Mouse (Mus musculus): ENCODE measurements at regions not wholly inside any gene's neighbourhood (a gene's known extent, or its start where the extent isn't known, plus 50 kb on each side); places are given as distances from the start of the nearest gene placed in this dataset.

GRCm38 (mm10) chr16:71973811-71974210 lies 334.3 kb upstream of the Robo1 start:
- Histone ChIP-seq H3K36me3 (ENCODE audit: poor library complexity, severe bottlenecking) (no peaks in the 10 kb centered on the region), H3K27me3 (no peaks in the 10 kb centered on the region), H3K27ac (no peak overlapping the region), H3K4me2 (no peak overlapping the region), H3K4me1 (no peaks in the 10 kb centered on the region), H3K9me3 (replicated peaks) (no peaks in the 10 kb centered on the region), H3K4me3 (no peak overlapping the region), H3K9ac (no peak overlapping the region)
- WGBS = 80% methylated on average over 2 of the region's 2 CpGs
- ATAC-seq = no peak

GRCm38 (mm10) chr16:71997634-71998278 lies 310.4 kb upstream of the Robo1 start:
- Histone ChIP-seq H3K27me3 (no peaks in the 10 kb centered on the region), H3K4me2 (no peak overlapping the region), H3K36me3 (ENCODE audit: poor library complexity, severe bottlenecking) (no peaks in the 10 kb centered on the region), H3K4me3 (no peak overlapping the region), H3K4me1 (no peaks in the 10 kb centered on the region), H3K9ac (no peak overlapping the region), H3K27ac (no peak overlapping the region), H3K9me3 (replicated peaks) (no peaks in the 10 kb centered on the region)
- WGBS = 56% methylated on average over 3 of the region's 3 CpGs
- peak; percentile 97 for ATAC-seq

DNA sequence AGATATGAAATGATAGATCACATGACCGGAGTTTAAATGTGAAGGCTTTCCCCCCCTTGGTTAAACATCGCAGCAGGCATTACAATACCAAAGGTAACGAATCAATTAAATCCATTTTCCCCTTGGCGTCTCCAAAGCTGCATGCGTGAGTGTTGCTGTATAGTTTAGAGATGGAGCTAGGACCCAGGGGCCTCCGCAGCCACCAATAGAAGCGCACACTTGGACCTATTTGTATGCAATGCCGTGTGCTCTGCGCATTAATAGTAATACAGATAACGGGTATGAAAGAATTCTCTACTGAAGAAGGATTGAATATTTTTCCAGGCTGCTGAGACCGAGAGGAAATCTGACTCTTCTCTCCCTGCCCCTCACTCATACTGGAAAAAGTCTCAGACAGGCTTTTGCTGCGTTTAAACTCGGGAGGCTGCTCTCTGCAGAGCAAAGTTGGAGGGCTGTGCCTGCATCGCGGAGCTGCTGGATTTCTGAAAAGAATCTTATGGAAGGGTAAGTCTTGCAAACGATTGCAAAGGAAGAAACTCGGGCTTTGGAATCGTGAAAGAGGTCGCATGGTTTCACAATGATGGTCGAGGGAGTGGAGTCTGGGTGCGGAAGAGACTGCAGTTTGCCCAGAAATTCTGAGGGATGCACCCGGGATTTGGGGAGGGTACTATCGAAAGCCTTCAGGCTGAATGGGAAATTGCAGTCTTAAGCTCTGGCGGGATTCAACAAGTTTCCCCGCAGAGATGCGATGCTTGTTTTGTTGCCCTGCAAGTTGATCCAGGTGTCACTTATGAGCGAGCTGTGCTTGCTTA lies 280.5 kb upstream of the Robo1 start:
- peaks cover 14% of the 10 kb centered on the region; the same call in 1 of the 2 replicates for H3K4me1 ChIP-seq
- H3K27ac ChIP-seq = peak overlapping the region; percentile 63
- peak; percentile 91 for ATAC-seq
- no peaks in the 10 kb centered on the region for H3K9me3 ChIP-seq (replicated peaks)
- no peaks in the 10 kb centered on the region for H3K27me3 ChIP-seq
- H3K4me2 ChIP-seq = peak overlapping the region; percentile 82
- H3K4me3 ChIP-seq = peak overlapping the region; percentile 58
- no peaks in the 10 kb centered on the region for H3K36me3 ChIP-seq (ENCODE audit: poor library complexity, severe bottlenecking)
- WGBS = 1% methylated on average over 27 of the region's 27 CpGs
- H3K9ac ChIP-seq = peak overlapping the region; percentile 74

DNA sequence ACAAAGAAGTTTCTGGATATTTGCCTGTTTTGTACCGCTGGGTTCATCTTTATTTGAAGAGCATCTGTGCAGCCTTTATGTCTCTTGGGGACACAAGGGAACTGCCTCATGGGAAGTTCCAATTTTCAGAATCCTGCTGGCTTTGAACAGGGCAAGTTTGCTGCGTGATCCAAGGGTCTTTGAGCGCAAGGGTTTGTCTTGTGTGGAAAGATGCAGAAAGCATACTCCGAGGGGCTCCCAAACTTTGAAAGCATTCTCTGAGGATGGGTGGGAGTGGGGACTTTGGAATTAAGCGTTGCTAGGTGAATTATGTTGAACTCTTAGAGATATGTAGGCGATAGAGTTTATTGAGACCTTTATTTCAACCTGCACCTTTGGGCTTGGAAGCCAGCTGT lies 279.9 kb upstream of the Robo1 start:
- 3% methylated on average over 6 of the region's 6 CpGs for WGBS
- peak; percentile 7; the same call in 1 of the 2 replicates for ATAC-seq
- H3K27ac ChIP-seq = peak overlapping the region; percentile 63

DNA sequence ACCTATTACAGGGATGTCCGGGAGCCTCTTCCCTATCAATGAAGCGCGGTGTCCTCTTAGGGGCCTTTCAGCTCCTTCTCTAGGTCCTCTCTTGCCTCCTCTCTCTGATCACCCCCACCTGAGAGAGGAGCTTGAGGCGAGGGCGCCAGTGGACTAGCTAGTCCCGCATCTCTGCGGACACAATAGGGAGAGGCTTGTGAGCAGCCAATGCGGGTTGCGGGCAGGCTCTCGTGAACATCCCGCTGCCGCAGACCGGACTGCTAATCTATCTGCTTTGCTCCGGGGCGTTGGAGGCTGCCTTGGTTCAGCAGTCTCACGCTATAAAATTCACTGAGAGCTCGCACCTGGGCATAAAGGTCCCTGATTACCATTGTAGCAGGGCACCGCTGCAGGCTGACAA lies 279.3 kb upstream of the Robo1 start:
- peak overlapping the region; percentile 74 for H3K9ac ChIP-seq
- H3K27ac ChIP-seq = peak overlapping the region; percentile 63
- no peaks in the 10 kb centered on the region for H3K27me3 ChIP-seq
- H3K4me2 ChIP-seq = peak overlapping the region; percentile 82
- WGBS = 0% methylated on average over 18 of the region's 18 CpGs
- no peaks in the 10 kb centered on the region for H3K9me3 ChIP-seq (replicated peaks)
- H3K36me3 ChIP-seq (ENCODE audit: poor library complexity, severe bottlenecking) = no peaks in the 10 kb centered on the region
- H3K4me3 ChIP-seq = peak overlapping the region; percentile 58
- ATAC-seq = peak; percentile 52; the same call in 1 of the 2 replicates
- H3K4me1 ChIP-seq = peaks cover 14% of the 10 kb centered on the region; the same call in 1 of the 2 replicates

More for the DNA sequence above, 279.9 kb upstream of the Robo1 start:
- no peaks in the 10 kb centered on the region for H3K27me3 ChIP-seq
- no peaks in the 10 kb centered on the region for H3K36me3 ChIP-seq (ENCODE audit: poor library complexity, severe bottlenecking)
- H3K4me1 ChIP-seq = peaks cover 14% of the 10 kb centered on the region; the same call in 1 of the 2 replicates
- H3K4me3 ChIP-seq = peak overlapping the region; percentile 58
- H3K9ac ChIP-seq = peak overlapping the region; percentile 74
- H3K4me2 ChIP-seq = peak overlapping the region; percentile 82
- H3K9me3 ChIP-seq (replicated peaks) = no peaks in the 10 kb centered on the region

- Histone ChIP-seq H3K9ac (peak overlapping the region; percentile 74), H3K4me3 (peak overlapping the region; percentile 58), H3K36me3 (ENCODE audit: poor library complexity, severe bottlenecking) (no peaks in the 10 kb centered on the region), H3K4me1 (peaks cover 14% of the 10 kb centered on the region; the same call in 1 of the 2 replicates), H3K4me2 (peak overlapping the region; percentile 82), H3K27me3 (no peaks in the 10 kb centered on the region), H3K27ac (peak overlapping the region; percentile 63), H3K9me3 (replicated peaks) (no peaks in the 10 kb centered on the region)
- 3% methylated on average over 4 of the region's 4 CpGs for WGBS
- 0 out of 2 replicates have a peak, but pooled peaks have one; percentile 4 for ATAC-seq
Observed at GRCm38 (mm10) chr16:72029273-72029672, 278.8 kb upstream of the Robo1 start.

- Histone ChIP-seq H3K9me3 (replicated peaks) (no peaks in the 10 kb centered on the region), H3K4me2 (no peak overlapping the region), H3K4me3 (no peak overlapping the region), H3K27ac (no peak overlapping the region), H3K9ac (no peak overlapping the region), H3K4me1 (0 out of 2 replicates have a peak, but pooled peaks cover 3% of the 10 kb centered on the region), H3K36me3 (ENCODE audit: poor library complexity, severe bottlenecking) (no peaks in the 10 kb centered on the region), H3K27me3 (no peaks in the 10 kb centered on the region)
- ATAC-seq = no peak
- 28% methylated on average over 1 of the region's 1 CpGs for WGBS
Observed at GRCm38 (mm10) chr16:72068254-72068653, 239.9 kb upstream of the Robo1 start.

DNA sequence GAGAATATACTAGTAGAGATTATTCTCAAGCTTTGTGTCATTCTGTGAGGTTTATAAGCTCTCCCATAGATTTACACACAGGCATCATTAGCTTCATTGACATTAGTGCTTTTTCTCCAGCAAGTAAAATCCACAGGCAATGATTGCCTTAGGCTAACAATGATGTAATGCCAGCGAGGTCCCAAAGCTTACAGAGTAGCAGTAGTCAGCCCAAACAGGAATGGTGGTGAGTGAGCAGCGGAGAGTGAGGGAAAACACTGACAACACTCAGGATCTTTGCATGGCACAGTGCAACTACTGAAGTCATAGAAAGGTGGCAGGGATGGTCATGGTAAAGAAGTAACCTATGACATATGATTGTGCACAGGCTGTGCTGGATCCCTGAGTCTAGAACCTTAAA lies 238.5 kb upstream of the Robo1 start:
- 54% methylated on average over 2 of the region's 2 CpGs for WGBS
- no peaks in the 10 kb centered on the region for H3K9me3 ChIP-seq (replicated peaks)

DNA sequence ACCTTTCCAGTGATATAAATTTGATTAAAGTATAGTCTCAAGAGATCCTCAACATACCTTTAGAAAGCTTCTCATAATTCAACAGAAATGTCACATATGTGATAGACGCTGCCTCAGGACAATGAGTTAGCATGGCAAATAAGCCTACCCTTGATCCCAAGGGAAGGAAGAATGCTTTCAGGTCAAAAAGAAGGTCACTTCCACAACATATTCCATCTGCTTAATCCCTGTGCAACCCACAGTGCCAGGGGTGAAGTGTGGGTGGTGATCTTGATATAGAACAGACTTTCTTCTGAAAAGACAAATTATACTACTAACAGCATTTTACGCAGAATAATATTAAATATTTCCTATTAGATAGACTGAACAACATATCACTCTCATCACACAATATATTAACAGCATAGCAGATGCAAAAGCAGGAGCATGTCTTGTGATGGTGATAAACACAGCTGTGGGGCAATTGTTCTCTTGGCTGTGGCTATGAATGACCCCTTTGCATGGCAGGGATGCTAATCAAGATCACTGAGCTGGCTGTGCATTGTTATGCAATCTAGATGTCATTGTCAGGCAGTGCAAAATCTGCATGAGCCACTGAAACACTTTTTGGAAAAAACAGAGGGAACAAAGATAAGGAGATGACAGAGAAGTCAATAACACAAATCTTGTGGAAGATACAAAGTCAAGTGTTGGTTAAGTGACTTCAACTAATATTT lies 236.2 kb upstream of the Robo1 start:
- Histone ChIP-seq H3K36me3 (ENCODE audit: poor library complexity, severe bottlenecking) (no peaks in the 10 kb centered on the region), H3K4me2 (no peak overlapping the region), H3K9ac (no peak overlapping the region), H3K9me3 (replicated peaks) (no peaks in the 10 kb centered on the region), H3K27ac (no peak overlapping the region), H3K4me3 (no peak overlapping the region), H3K4me1 (0 out of 2 replicates have a peak, but pooled peaks cover 3% of the 10 kb centered on the region), H3K27me3 (no peaks in the 10 kb centered on the region)
- 62% methylated on average over 2 of the region's 2 CpGs for WGBS
- peak; percentile 81 for ATAC-seq

More for the DNA sequence above, 238.5 kb upstream of the Robo1 start:
- Histone ChIP-seq H3K4me3 (no peak overlapping the region), H3K27me3 (no peaks in the 10 kb centered on the region), H3K4me2 (no peak overlapping the region), H3K9ac (no peak overlapping the region), H3K27ac (no peak overlapping the region), H3K4me1 (0 out of 2 replicates have a peak, but pooled peaks cover 3% of the 10 kb centered on the region), H3K36me3 (ENCODE audit: poor library complexity, severe bottlenecking) (no peaks in the 10 kb centered on the region)
- ATAC-seq = 0 out of 2 replicates have a peak, but pooled peaks have one; percentile 27

- Histone ChIP-seq H3K4me1 (peaks cover 15% of the 10 kb centered on the region), H3K27ac (no peak overlapping the region), H3K9me3 (replicated peaks) (no peaks in the 10 kb centered on the region), H3K4me2 (no peak overlapping the region), H3K9ac (no peak overlapping the region), H3K27me3 (no peaks in the 10 kb centered on the region), H3K4me3 (no peak overlapping the region), H3K36me3 (ENCODE audit: poor library complexity, severe bottlenecking) (no peaks in the 10 kb centered on the region)
- ATAC-seq = no peak
- 68% methylated on average over 5 of the region's 5 CpGs for WGBS
Observed at GRCm38 (mm10) chr16:72085181-72085580, 222.9 kb upstream of the Robo1 start.

DNA sequence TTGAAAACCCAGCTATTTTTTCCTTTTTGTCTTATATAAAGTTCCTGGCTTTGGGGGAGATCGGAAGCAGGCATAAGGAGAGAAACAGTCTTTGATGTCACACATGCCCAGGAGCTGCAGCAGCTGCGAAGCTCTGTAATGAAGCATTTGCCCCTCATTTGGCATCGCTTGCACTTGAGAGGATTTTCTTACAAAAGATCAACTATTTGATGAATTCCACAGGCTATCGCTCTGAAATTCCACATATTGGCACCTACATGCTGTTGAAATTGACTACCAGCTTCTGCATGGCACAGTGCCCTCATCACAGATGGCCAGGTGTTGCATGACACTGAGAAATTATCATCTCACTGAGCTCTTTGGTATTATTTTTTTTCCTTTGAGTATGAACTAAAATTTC lies 220.1 kb upstream of the Robo1 start:
- Histone ChIP-seq H3K4me3 (no peak overlapping the region), H3K27ac (no peak overlapping the region), H3K36me3 (ENCODE audit: poor library complexity, severe bottlenecking) (no peaks in the 10 kb centered on the region), H3K4me1 (peaks cover 15% of the 10 kb centered on the region), H3K27me3 (no peaks in the 10 kb centered on the region), H3K4me2 (peak overlapping the region; percentile 7; the same call in 1 of the 2 replicates), H3K9me3 (replicated peaks) (no peaks in the 10 kb centered on the region), H3K9ac (no peak overlapping the region)
- 43% methylated on average over 4 of the region's 4 CpGs for WGBS
- peak; percentile 65 for ATAC-seq

Measured in forebrain, embryonic 13.5 days (tissue).